Mouse (Mus musculus) embryonic facial prominence, embryonic 13.5 days (tissue): ENCODE results near the gene Ttyh1. TPM values are rescaled to one million over a fixed set of nuclear protein-coding genes. Genes with fewer than 3 reads are reported as not detected.

Source experiments
- ATAC-seq: fragments of 200-750 bp; cut with Nextera tagmentation; 2 replicates; pipeline ENCODE4 v1.8.0; 2017; ENCODE audit warnings: low read depth; ENCODE audit not compliant: insufficient number of reproducible peaks, insufficient read depth, low FRiP score, low TSS enrichment
- H3K27ac ChIP-seq: fragments of 300-500 bp; sonication (generic); 2 replicates; pipeline ENCODE4 v1.5.1; 2015; ENCODE audit warnings: moderate library complexity, mild to moderate bottlenecking, inconsistent platforms
- H3K27me3 ChIP-seq: fragments of 300-500 bp; sonication (generic); 2 replicates; pipeline ENCODE4 v1.6.1; 2015; ENCODE audit warnings: mild to moderate bottlenecking, inconsistent platforms
- H3K36me3 ChIP-seq: fragments of 300-500 bp; sonication (generic); 2 replicates; pipeline ENCODE4 v1.6.1; 2015; ENCODE audit warnings: mild to moderate bottlenecking, inconsistent platforms
- H3K4me1 ChIP-seq: fragments of 300-500 bp; sonication (generic); 2 replicates; pipeline ENCODE4 v1.6.1; 2015; ENCODE audit warnings: inconsistent platforms
- H3K4me2 ChIP-seq: fragments of 300-500 bp; sonication (generic); 2 replicates; pipeline ENCODE4 v1.6.1; 2015; ENCODE audit warnings: moderate library complexity, mild to moderate bottlenecking, inconsistent platforms
- H3K4me3 ChIP-seq: fragments of 300-500 bp; sonication (generic); 2 replicates; pipeline ENCODE4 v1.5.1; 2015; ENCODE audit warnings: mild to moderate bottlenecking, inconsistent platforms
- H3K9ac ChIP-seq: fragments of 300-500 bp; sonication (generic); 2 replicates; pipeline ENCODE4 v1.6.1; 2015; ENCODE audit warnings: mild to moderate bottlenecking, inconsistent platforms
- H3K9me3 ChIP-seq: fragments of 300-500 bp; sonication (generic); 2 replicates; pipeline ENCODE4 v1.6.1; 2016; ENCODE audit warnings: inconsistent platforms
- WGBS: fragments of 180-500 bp; shearing (Covaris S2); methylation state at CpG from one replicate; pipeline ENCODE4 v1.1.7; 2015; ENCODE audit warnings: mixed read lengths; 5-methylcytosine and 5-hydroxymethylcytosine counted together
- polyA plus RNA-seq: library from polyadenylated mRNA; unstranded; fragments of >200 nt; fragmentation: Nextera tagmentation; extraction: Ambion mirVana; gene quantifications from 2 replicates; pipeline ENCODE4 v1.2.1, GENCODE M21; 2015

Gene Ttyh1
- 3.7 and 5.9 TPM in 2 replicates for polyA plus RNA-seq

DNA sequence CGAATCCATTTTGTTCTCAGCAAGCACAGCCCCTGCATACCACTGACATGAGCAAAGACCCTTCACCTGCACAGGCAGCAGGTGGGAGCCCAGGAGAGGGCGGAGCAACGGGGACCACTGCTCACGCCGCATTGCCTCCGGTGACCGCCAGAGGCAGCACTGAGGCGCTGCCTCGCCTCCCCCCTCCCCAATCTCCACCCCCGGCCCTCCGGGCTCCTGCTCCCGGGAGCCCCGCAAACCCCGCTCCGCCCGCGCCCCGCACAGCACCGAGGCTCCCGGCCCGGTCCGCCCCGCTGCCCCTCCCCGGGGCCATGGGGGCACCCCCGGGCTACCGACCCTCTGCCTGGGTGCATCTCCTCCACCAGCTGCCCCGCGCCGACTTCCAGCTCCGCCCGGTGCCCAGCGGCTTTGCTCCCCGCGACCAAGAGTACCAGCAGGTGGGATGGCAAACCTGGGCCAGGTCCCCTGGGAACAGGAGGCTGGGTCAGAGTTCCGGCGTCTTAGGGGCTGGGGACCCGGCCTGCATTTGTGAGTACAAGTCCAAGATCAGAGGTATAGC, at the start of gene Ttyh1:
Gene Ttyh1 (plus strand): TSS at position 65 of the 559 bp plus-strand sequence.
- Histone ChIP-seq H3K4me2 (peak within 1 kb of the TSS; percentile 78), H3K9me3 (no peaks in the 10 kb centered on the region), H3K4me1 (peaks cover 25% of the 10 kb centered on the region), H3K27ac (no peak within 1 kb of the TSS), H3K4me3 (peak within 1 kb of the TSS; percentile 49), H3K27me3 (peaks cover 35% of the 10 kb centered on the region), H3K9ac (peak within 1 kb of the TSS; percentile 68), H3K36me3 (no peaks in the 10 kb centered on the region)
- no peak for ATAC-seq
- under 1% methylated on average over 37 of the region's 37 CpGs for WGBS

DNA sequence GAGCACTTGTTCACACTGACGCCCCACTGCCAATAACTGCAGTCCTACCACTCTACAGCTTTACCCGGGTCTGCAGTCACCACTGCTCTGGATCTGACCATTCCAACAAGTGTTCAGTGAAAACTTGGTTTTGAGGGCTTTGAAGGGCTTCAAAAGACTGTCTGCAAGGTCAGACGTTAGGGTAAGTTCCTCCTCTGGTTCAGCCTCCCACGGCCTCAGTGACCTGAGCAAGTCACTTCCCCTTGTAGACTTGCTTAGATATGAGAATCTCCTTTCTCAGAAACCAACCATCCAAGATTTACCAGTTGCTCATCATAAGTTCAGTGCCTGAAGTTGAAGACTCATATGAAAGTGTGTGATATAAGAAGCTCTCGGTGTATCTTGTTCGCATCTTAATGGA, 48.1 kb upstream of the Ttyh1 start:
- Histone ChIP-seq H3K4me2 (no peak overlapping the region), H3K9ac (no peak overlapping the region), H3K4me1 (no peaks in the 10 kb centered on the region), H3K9me3 (no peaks in the 10 kb centered on the region), H3K36me3 (no peaks in the 10 kb centered on the region), H3K27ac (no peak overlapping the region), H3K4me3 (no peak overlapping the region), H3K27me3 (no peaks in the 10 kb centered on the region)
- WGBS = 86% methylated on average over 6 of the region's 6 CpGs
- ATAC-seq = no peak

DNA sequence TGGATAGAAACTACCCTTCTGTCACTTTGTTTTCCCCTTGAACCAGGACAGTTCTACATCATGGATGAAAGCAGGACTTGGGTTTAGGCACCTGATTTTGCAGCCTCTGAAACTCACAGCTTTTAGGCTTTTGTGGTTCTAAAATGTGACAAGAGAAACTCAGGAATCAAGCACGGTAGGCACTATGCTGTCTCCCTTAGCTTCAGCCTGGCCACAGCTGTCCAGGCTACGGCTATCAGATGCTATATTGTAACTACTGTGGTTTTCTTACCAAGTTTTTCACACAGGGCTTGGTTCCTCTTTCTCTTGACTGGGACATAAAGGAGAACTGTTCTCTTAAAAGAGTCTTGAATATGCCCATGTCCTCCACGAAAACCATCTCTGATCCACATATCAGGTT, 46.1 kb upstream of the Ttyh1 start:
- no peak overlapping the region for H3K27ac ChIP-seq
- H3K9ac ChIP-seq = no peak overlapping the region
- WGBS = 73% methylated on average over 3 of the region's 3 CpGs
- H3K4me2 ChIP-seq = no peak overlapping the region
- H3K27me3 ChIP-seq = no peaks in the 10 kb centered on the region
- H3K36me3 ChIP-seq = no peaks in the 10 kb centered on the region
- no peak overlapping the region for H3K4me3 ChIP-seq
- ATAC-seq = no peak
- H3K4me1 ChIP-seq = no peaks in the 10 kb centered on the region
- H3K9me3 ChIP-seq = no peaks in the 10 kb centered on the region

DNA sequence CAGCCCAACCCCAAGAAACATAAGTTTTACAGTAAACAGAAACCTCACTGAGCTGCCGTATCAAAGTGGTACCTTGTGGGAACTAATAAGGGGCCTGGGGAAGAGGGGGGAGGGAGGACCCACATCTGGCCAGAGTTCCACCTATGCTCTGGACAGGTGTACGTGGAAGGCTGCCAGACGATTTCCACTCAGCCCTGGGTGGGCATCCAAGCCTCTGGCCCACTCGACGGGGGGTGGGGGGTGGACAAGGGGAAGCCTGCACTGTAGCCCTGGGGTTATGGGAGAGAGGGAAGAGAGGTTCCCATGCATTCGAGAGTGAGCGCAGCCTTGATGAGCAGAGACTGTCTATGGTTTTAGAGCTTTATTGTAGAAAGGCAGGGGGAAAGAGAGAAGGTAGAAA, 39.7 kb upstream of the Ttyh1 start:
- ATAC-seq = no peak
- 82% methylated on average over 7 of the region's 7 CpGs for WGBS

DNA sequence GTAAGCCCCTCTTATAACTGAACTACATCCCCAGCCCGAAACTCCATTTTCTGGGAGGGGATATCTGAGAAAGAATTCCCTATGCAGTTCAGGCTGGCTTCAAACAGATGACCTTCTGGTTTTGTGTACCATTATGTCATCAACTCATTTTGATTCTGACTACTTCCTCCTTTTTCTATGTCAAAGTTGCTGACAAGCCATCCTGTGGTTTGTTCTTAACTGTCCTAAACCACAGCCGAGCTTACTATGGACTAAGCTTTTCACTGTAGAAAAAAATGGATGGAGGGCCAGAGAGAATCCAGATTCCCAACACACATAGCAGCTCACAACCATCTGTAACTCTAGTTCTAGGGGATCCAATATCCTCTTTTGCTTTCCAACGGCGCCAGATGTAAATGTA, 38.7 kb upstream of the Ttyh1 start:
- no peaks in the 10 kb centered on the region for H3K4me1 ChIP-seq
- H3K36me3 ChIP-seq = no peaks in the 10 kb centered on the region
- H3K9me3 ChIP-seq = no peaks in the 10 kb centered on the region
- no peak overlapping the region for H3K4me3 ChIP-seq
- no peak for ATAC-seq
- no peak overlapping the region for H3K27ac ChIP-seq
- no peak overlapping the region for H3K4me2 ChIP-seq
- no peaks in the 10 kb centered on the region for H3K27me3 ChIP-seq
- WGBS = 82% methylated on average over 4 of the region's 4 CpGs
- H3K9ac ChIP-seq = no peak overlapping the region

More for the DNA sequence above, 39.7 kb upstream of the Ttyh1 start:
- Histone ChIP-seq H3K27ac (no peak overlapping the region), H3K4me3 (no peak overlapping the region), H3K4me1 (no peaks in the 10 kb centered on the region), H3K4me2 (no peak overlapping the region), H3K9ac (no peak overlapping the region), H3K36me3 (no peaks in the 10 kb centered on the region), H3K9me3 (no peaks in the 10 kb centered on the region), H3K27me3 (no peaks in the 10 kb centered on the region)

DNA sequence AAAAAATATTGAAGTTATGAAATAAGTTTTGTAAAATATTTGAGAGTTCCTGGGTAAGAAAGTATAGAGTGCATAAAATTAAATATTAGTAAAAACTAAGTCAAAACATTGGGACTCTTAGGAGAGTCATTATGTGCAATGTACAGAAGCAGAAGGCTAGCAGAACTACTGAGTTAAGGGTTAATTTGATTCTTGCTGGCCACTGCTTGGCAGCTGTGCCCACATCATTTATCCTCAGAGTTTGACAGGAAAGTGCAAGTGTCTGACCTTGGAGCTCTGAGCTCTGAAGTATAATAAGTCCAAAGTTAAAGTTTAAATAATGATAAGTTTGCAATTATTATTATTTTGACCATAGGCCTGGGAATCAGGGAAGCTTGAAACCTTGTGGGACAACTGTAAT, 37.5 kb upstream of the Ttyh1 start:
- Histone ChIP-seq H3K9ac (no peak overlapping the region), H3K27me3 (no peaks in the 10 kb centered on the region), H3K4me2 (no peak overlapping the region), H3K36me3 (no peaks in the 10 kb centered on the region), H3K27ac (no peak overlapping the region), H3K4me1 (no peaks in the 10 kb centered on the region), H3K9me3 (no peaks in the 10 kb centered on the region), H3K4me3 (no peak overlapping the region)
- no peak for ATAC-seq

DNA sequence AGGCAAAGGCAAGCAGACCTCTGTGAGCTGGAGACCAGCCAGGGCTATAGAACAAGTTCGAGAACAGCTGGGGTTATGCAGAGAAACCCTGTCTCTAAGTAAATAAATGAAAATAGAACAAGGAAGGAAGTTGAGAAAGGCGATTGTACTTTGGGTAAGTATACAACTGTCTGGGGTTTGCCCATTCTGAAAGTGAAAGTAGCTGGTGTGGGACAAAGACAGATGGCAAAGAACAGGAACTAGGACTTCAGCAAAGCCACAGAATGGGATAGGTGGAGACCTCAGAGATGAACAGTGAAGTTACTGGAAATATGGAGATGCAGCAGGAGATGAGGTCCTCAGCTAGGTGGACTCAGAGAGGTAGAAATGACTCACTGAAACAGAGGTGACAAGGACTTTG, 36.4 kb upstream of the Ttyh1 start:
- H3K9me3 ChIP-seq = no peaks in the 10 kb centered on the region
- no peak for ATAC-seq

DNA sequence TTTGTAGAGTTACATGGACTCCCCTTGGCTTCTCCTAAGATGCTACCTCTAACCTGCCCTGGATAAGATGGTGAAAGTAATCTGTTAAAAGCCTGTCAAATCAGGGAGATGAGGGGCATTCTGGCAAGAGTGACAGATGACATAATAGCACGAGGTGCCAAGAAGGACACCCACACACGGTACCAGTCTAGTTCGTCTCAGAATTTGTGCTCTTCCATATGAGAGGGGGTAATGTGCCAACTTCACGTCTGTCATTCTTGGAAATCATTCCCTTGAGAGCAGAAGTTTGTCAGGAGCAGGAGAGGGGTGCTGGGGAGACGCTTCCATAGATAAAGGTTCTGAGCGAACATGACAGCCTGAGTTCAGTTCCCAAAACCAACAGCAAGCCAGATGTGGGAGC, 35.0 kb upstream of the Ttyh1 start:
- H3K27me3 ChIP-seq = no peaks in the 10 kb centered on the region
- ATAC-seq = no peak
- H3K4me1 ChIP-seq = no peaks in the 10 kb centered on the region
- WGBS = 74% methylated on average over 6 of the region's 6 CpGs
- H3K9ac ChIP-seq = no peak overlapping the region
- H3K36me3 ChIP-seq = no peaks in the 10 kb centered on the region
- H3K4me3 ChIP-seq = no peak overlapping the region
- no peak overlapping the region for H3K4me2 ChIP-seq
- H3K27ac ChIP-seq = no peak overlapping the region
- no peaks in the 10 kb centered on the region for H3K9me3 ChIP-seq

More for the DNA sequence above, 36.4 kb upstream of the Ttyh1 start:
- no peak overlapping the region for H3K4me2 ChIP-seq
- no peak overlapping the region for H3K4me3 ChIP-seq
- no peak overlapping the region for H3K9ac ChIP-seq
- 47% methylated on average over 2 of the region's 2 CpGs for WGBS
- H3K4me1 ChIP-seq = no peaks in the 10 kb centered on the region
- H3K27me3 ChIP-seq = no peaks in the 10 kb centered on the region
- no peak overlapping the region for H3K27ac ChIP-seq
- no peaks in the 10 kb centered on the region for H3K36me3 ChIP-seq

DNA sequence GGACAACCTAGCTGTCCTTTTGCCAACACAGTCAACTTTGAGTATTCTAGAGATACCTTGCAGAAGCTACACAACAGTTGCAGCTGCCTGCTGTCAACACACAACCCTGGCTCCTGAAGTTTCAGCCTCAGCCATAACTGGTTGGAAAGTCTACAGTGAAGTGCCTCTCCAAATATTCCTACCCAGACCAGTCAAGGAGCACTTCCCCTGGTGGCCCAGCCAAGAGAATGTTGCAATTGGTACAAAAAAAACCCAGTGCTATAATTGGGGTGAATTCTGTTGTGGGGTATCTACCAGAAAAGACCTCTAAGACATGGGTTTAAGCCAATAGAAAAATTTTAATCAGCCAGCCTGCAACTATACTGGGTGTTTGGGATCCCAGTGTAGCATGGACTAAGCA, 33.6 kb upstream of the Ttyh1 start:
- Histone ChIP-seq H3K27me3 (no peaks in the 10 kb centered on the region), H3K9me3 (no peaks in the 10 kb centered on the region), H3K27ac (no peak overlapping the region), H3K4me3 (no peak overlapping the region), H3K36me3 (no peaks in the 10 kb centered on the region), H3K4me1 (no peaks in the 10 kb centered on the region), H3K9ac (no peak overlapping the region), H3K4me2 (no peak overlapping the region)
- no peak for ATAC-seq

DNA sequence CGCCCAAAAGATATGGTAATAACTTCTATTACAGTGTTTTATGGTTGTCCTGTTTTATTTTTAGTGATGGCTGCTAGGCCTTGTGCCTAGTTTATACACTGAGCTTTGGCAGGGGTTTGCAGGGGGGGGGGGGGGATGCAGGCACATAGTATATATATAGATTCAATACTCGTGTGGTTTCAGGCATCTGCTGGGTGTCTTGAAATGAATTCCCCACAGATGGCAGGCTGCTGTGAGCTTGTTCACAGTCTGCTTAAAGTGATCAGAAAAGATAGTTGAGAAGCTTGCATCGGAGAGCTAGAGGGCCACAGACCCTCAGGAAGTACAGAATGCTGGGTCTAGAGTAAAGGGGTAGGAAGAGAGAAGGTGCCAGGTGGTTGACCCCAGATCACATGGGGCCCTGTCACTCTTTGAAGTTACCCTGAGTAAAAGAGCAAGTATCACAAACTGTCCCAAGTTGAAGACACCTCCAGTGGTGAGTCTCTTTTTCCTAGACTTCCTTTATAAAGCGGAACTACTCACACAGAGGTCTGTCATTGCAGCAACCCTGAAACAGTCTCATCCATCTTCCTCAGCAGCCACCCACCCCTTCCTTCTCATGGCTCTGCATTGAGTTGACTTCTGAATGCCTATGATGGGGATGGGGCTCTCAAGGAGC, 31.8 kb upstream of the Ttyh1 start:
- WGBS = 75% methylated on average over 4 of the region's 4 CpGs
- Histone ChIP-seq H3K4me3 (no peak overlapping the region), H3K4me2 (no peak overlapping the region), H3K4me1 (no peaks in the 10 kb centered on the region), H3K9ac (no peak overlapping the region), H3K27me3 (no peaks in the 10 kb centered on the region), H3K9me3 (no peaks in the 10 kb centered on the region), H3K36me3 (no peaks in the 10 kb centered on the region), H3K27ac (no peak overlapping the region)
- ATAC-seq = no peak

DNA sequence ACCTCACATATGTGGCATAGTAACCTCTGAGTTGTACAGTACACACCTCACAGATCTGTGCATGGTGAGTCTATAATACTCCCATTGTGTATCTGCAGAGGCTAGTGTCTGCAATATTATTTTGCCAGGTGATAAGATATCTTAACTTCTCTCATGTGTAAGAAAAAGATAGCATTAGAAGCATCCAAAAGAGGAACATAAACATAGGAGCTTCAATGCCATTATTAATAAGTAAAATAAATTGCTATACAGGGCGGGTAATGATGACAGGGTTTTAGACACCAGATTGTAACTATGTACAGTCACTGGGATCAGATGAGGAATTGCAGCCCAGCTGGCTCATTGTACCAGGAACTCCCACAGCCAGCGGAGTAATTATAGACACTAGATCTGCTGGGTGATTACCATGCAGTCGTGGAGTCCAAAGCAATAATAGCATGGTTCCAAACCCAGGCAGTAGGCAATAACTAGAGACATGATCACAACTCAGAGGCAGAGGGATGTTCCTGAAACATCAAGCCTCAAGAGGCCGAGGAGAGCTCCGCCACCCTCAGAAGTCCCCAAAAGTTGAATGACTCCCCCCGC, 31.2 kb upstream of the Ttyh1 start:
- no peaks in the 10 kb centered on the region for H3K36me3 ChIP-seq
- H3K4me1 ChIP-seq = no peaks in the 10 kb centered on the region
- no peak overlapping the region for H3K9ac ChIP-seq
- no peaks in the 10 kb centered on the region for H3K27me3 ChIP-seq
- no peaks in the 10 kb centered on the region for H3K9me3 ChIP-seq
- no peak overlapping the region for H3K4me2 ChIP-seq
- WGBS = 75% methylated on average over 6 of the region's 6 CpGs
- no peak for ATAC-seq
- no peak overlapping the region for H3K27ac ChIP-seq
- no peak overlapping the region for H3K4me3 ChIP-seq

DNA sequence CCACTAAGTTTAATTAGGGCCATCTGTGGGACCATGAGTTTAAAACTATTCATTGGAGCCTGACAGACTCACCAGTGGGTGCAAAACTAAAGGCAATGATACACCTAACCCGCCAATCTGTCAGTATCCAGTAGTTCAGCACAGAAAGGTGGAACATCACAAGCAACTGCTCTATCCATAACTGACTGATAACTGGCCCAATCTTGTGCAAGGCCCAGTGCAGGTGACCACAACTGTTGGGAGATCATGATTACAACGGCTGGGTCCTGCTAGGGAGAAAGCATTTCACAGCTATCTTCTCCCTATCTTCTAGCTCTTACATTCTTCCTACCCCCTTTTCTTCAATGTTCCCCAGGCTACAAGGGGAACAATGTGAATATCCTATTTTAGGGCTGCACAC, 30.5 kb upstream of the Ttyh1 start:
- Histone ChIP-seq H3K27ac (no peak overlapping the region), H3K9ac (no peak overlapping the region), H3K4me3 (no peak overlapping the region), H3K36me3 (no peaks in the 10 kb centered on the region), H3K4me2 (no peak overlapping the region), H3K4me1 (no peaks in the 10 kb centered on the region), H3K27me3 (no peaks in the 10 kb centered on the region), H3K9me3 (no peaks in the 10 kb centered on the region)
- ATAC-seq = no peak
- WGBS = 81% methylated on average over 2 of the region's 2 CpGs
